Mouse (Mus musculus) thymus, adult 2 months (tissue): ENCODE results near the gene Glis3. TPM values are rescaled to one million over a fixed set of nuclear protein-coding genes. Genes with fewer than 3 reads are reported as not detected.

Experiments used
- DNase-seq: peaks from one replicate; pipeline ENCODE4 v3.0.0; 2021
- H3K27ac ChIP-seq: fragments of 200-500 bp; 2 replicates; pipeline ENCODE4 v1.5.1; 2012; ENCODE audit warnings: low read length, control low read depth; ENCODE audit not compliant: control insufficient read depth, insufficient read depth
- H3K27me3 ChIP-seq: fragments of 200-500 bp; 2 replicates; pipeline ENCODE4 v1.6.1; 2012; ENCODE audit warnings: mild to moderate bottlenecking, low read length, moderate library complexity, mixed read lengths; ENCODE audit not compliant: control insufficient read depth, insufficient read depth
- H3K36me3 ChIP-seq: fragments of 200-500 bp; 2 replicates; pipeline ENCODE4 v1.6.1; 2012; ENCODE audit warnings: mild to moderate bottlenecking, low read length, moderate library complexity; ENCODE audit not compliant: control insufficient read depth, insufficient read depth
- H3K4me1 ChIP-seq: fragments of 200-500 bp; replicated peaks from 2 replicates; pipeline ENCODE4 v1.6.1; 2012; ENCODE audit warnings: low read length; ENCODE audit not compliant: control insufficient read depth, insufficient read depth
- H3K4me3 ChIP-seq: fragments of 200-500 bp; 2 replicates; pipeline ENCODE4 v1.5.1; 2012; ENCODE audit warnings: mild to moderate bottlenecking, low read length, control low read depth, moderate library complexity; ENCODE audit not compliant: control insufficient read depth, insufficient read depth
- CTCF ChIP-seq: fragments of 200-500 bp; IDR thresholded peaks from 2 replicates; pipeline ENCODE4 v1.5.1; 2012; ENCODE audit warnings: mild to moderate bottlenecking, control low read depth, low read length, moderate library complexity, borderline replicate concordance; ENCODE audit not compliant: control insufficient read depth, poor library complexity, insufficient read depth; ENCODE audit errors: extremely low read depth
- POLR2A ChIP-seq: fragments of 200-500 bp; IDR thresholded peaks from 2 replicates; pipeline ENCODE4 v1.6.1; 2012; ENCODE audit warnings: mild to moderate bottlenecking, low read length, control low read depth, moderate library complexity; ENCODE audit not compliant: control insufficient read depth, poor library complexity, insufficient read depth; ENCODE audit errors: extremely low read depth
- whole genome bisulfite sequencing: fragments of 180-500 bp; shearing (Covaris S2); methylation state at CpG from one replicate; pipeline ENCODE4 v1.1.7; 2018; 5-methylcytosine and 5-hydroxymethylcytosine counted together
- polyA plus RNA-seq: library from polyadenylated mRNA; depleted of rRNA; stranded (reverse); fragments of >200 nt; gene quantifications from 2 replicates; pipeline ENCODE4 v1.2.3, GENCODE M21; 2012

The Glis3 gene
- polyA plus RNA-seq, 1 experiment = 1.8 TPM

DNA sequence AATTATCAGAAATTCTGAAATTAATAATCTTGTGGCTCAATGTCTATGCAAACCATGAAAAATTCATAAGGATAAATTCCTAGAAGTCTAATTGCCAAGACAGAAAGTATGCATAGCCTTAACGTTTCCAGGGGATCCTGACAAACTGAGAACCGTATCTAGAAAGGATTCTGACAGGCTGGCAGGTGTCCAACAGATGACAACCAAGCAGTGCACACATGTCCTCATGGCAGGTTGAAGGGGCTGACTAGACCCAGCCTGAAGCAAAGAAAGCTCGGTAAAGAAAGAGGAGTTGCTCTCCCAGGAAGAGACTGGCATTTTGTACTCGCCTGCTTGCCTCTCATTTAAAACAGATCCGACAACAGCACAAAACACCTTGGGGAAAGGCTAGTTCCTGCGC, 184.0 kb downstream of the Glis3 start:
- DNase-seq = no peak
- no peaks in the 10 kb centered on the region for H3K4me1 ChIP-seq
- H3K27ac ChIP-seq = no peak overlapping the region
- 94% methylated on average over 6 of the region's 6 CpGs for WGBS
- H3K36me3 ChIP-seq = no peaks in the 10 kb centered on the region
- no peak overlapping the region for H3K4me3 ChIP-seq
- TF ChIP-seq CTCF (no peak), POLR2A (no peak)
- no peaks in the 10 kb centered on the region for H3K27me3 ChIP-seq

DNA sequence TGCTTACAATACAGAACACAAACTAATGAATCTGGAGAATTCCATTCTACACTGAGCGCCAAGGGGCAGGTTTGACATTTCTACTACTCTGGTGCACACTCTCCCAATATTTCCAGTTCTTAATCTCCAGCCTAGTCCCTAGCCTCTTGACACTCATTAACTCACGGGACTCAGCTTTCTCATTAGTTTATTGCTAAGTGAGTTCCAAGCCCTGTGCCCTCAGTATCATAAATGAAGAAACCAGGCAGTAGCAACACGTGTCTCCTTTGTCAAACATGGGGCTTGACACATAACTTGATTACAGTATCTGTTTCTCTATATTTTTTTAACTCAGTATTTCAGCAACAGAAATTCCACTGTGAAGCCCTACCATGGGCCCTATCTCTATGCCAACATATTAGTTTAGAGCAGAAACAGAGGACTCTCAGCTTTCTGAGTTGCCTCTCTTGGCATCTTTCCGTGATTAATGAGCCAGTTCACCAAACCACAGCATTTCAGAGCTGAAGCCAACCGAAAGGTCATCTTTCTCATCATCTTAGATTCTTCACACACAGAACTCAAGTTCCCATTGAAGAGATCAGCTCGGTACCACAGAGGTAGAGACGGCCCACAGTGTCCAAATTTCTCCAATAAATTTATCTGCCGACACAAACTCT, 186.1 kb downstream of the Glis3 start:
- no peak overlapping the region for H3K4me3 ChIP-seq
- no peaks in the 10 kb centered on the region for H3K36me3 ChIP-seq
- H3K27me3 ChIP-seq = no peaks in the 10 kb centered on the region
- no peak for TF ChIP-seq CTCF
- no peak for TF ChIP-seq POLR2A
- no peak for DNase-seq
- H3K4me1 ChIP-seq = no peaks in the 10 kb centered on the region
- no peak overlapping the region for H3K27ac ChIP-seq
- WGBS = 96% methylated on average over 8 of the region's 8 CpGs

DNA sequence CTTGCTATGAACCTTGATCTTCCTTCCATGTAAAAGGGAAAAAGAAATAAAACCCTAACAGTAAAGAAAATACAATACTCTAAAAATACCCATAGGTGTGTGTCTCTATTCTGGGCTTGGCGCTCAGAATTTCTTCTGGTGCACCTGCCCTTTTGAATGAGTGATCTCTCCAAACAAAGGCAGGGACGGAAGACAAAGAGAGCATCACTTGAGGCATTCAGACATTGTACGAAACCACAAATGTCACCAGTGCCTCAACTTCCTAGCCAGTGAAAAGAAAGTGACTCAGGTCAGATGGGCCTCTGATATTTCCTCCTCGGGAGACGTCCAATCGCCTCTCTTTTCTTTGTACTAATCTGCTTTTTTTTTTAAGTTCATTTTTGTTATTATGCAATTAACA, 201.8 kb downstream of the Glis3 start:
- no peak for DNase-seq
- 7% methylated on average over 6 of the region's 6 CpGs for WGBS
- H3K27ac ChIP-seq = no peak overlapping the region
- no peak overlapping the region for H3K4me3 ChIP-seq
- H3K36me3 ChIP-seq = no peaks in the 10 kb centered on the region
- no peak for TF ChIP-seq POLR2A
- TF ChIP-seq CTCF = no peak
- H3K27me3 ChIP-seq = no peaks in the 10 kb centered on the region
- peaks cover 2% of the 10 kb centered on the region; the same call in 1 of the 2 replicates for H3K4me1 ChIP-seq

DNA sequence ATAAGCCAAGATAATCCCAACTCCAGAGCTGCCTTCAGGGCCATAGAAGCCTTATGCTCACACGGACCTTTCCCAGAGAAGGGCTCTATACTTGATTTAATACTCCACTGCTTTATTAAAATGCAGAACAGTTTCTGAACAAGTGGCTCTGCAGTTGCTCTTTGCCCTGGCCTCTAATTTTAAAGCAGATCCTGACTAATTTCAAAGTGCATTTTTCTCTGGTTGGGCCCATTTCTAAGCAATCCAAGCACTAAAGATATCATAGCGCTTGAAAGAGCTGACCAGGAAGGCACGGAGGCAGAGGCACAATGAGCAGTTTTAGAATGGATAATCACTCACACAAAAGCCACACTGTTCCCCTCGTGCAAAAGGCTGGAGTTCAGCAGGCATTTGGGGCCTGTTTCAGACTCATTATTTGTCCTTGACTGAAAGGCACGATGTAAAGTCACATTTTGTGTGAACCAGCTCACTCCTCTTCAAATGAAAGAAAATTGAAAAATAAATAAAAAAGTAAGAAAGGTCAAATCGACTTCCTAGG, 202.5 kb downstream of the Glis3 start:
- Histone ChIP-seq H3K27me3 (no peaks in the 10 kb centered on the region), H3K4me3 (no peak overlapping the region), H3K27ac (no peak overlapping the region), H3K36me3 (no peaks in the 10 kb centered on the region), H3K4me1 (peaks cover 2% of the 10 kb centered on the region; the same call in 1 of the 2 replicates)
- TF ChIP-seq CTCF (no peak), POLR2A (no peak)
- 90% methylated on average over 6 of the region's 6 CpGs for WGBS
- DNase-seq = no peak

DNA sequence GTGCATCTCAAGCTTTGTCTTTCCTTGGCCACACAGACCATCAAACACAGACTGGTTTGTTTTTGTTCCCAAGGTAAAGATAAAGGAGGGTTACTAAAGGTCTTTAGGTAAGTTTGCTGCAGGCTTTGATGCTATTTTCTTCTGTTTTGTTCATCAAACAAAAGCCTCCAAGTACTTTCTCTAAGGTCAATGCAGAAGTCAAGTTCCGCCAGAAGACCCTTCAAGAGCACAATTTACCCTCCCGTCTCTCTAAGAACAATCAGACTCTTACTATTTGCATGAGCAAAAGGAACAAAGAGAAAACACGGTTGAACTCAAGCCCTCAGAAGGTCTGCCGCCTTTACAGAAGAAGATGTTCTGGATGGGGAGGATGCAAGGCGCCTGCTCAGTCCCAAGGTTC, 206.3 kb downstream of the Glis3 start:
- no peak for TF ChIP-seq CTCF
- TF ChIP-seq POLR2A = no peak
- Histone ChIP-seq H3K36me3 (no peaks in the 10 kb centered on the region), H3K27ac (no peak overlapping the region), H3K27me3 (no peaks in the 10 kb centered on the region), H3K4me1 (peaks cover 2% of the 10 kb centered on the region; the same call in 1 of the 2 replicates), H3K4me3 (no peak overlapping the region)
- DNase-seq = no peak
- WGBS = 97% methylated on average over 5 of the region's 5 CpGs

DNA sequence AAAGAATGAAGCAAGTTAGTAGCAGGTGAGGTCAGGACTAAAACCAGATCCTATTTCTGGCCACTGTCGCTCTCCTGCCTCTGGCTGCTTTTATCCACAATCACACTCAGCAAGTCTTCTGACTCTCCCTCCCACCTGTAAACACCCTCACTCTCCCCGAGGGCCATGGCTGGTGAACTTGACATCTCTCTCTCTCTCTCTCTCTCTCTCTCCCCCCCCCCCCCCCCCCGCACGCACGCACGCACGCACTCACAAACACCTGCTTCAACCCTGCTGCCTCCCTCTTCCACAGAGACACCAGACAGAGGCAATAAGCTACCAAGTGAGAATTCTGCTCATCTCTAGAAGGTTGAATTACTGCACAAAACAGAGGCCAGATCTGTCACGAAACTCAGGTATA, 208.7 kb downstream of the Glis3 start:
- WGBS = 84% methylated on average over 7 of the region's 8 CpGs
- no peaks in the 10 kb centered on the region for H3K36me3 ChIP-seq
- no peak overlapping the region for H3K4me3 ChIP-seq
- no peak overlapping the region for H3K27ac ChIP-seq
- H3K4me1 ChIP-seq = no peaks in the 10 kb centered on the region
- DNase-seq = no peak
- no peaks in the 10 kb centered on the region for H3K27me3 ChIP-seq
- TF ChIP-seq CTCF = no peak
- no peak for TF ChIP-seq POLR2A

DNA sequence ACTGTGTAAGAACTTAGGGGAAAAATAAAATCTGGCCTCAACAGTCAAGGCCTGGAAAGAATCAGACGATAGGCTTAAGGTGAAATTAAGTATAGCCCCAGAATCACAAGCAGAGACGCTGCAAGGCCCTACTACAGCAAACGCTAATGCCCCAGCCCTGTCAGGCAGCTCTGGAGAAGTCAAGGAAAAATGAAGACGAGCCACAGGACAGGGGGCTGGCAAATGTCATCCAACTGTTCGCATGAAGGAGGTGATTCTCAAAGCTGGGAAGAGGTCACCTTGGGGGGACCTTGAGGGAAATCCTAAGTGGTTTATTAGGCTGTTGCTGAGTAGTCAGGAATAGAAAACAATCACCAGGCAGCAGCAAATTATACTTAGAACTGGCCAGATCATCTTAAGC, 214.1 kb downstream of the Glis3 start:
- 93% methylated on average over 5 of the region's 5 CpGs for WGBS

More for the DNA sequence above, 214.1 kb downstream of the Glis3 start:
- Histone ChIP-seq H3K4me1 (no peaks in the 10 kb centered on the region), H3K36me3 (no peaks in the 10 kb centered on the region), H3K4me3 (no peak overlapping the region), H3K27me3 (no peaks in the 10 kb centered on the region), H3K27ac (no peak overlapping the region)
- TF ChIP-seq POLR2A (no peak), CTCF (no peak)
- DNase-seq = no peak
